Mouse (Mus musculus): ENCODE measurements at regions not wholly inside any gene's neighbourhood (a gene's known extent, or its start where the extent isn't known, plus 50 kb on each side); places are given as distances from the start of the nearest gene placed in this dataset.
A peak's percentile ranks its signal among the peaks of the same experiment; 100 is the strongest.

GRCm38 (mm10) chr4:87570470-87570891, 340.2 kb upstream of the Slc24a2 start:
- peak; percentile 67 to 78 for DNase-seq (ENCODE audit: low spot score in 2 of 2)

GRCm38 (mm10) chr4:87566616-87567015, 336.3 kb upstream of the Slc24a2 start:
- DNase-seq (ENCODE audit: low spot score in 2 of 2), result no peak

- no peak for DNase-seq (ENCODE audit: low spot score in 2 of 2)
These were observed 324.6 kb upstream of the Slc24a2 start for GRCm38 (mm10) chr4:87554912-87555311.
